Mouse (Mus musculus): Measurements from ENCODE around the gene Prcp. TPM values are rescaled to one million over a fixed set of nuclear protein-coding genes. Genes with fewer than 3 reads are reported as not detected.

Prcp gene
- total and polyA plus RNA-seq, 3 experiments, result 40.3 to 48.4 TPM; not detected in 1

GRCm38 (mm10) chr7:92832395-92832794, 41.9 kb upstream of the Prcp start:
- no peaks in the 10 kb centered on the region for H3K79me2 ChIP-seq (ENCODE audit: control insufficient read depth, insufficient read depth, low read length, poor library complexity)
- no peaks in the 10 kb centered on the region for H3K4me1 ChIP-seq (ENCODE audit: control insufficient read depth in 1 of 2, insufficient read depth in 2 of 2, low read length in 2 of 2)
- H3K27me3 ChIP-seq (ENCODE audit: control insufficient read depth in 1 of 2, insufficient read depth in 2 of 2, low read length in 2 of 2), result no peaks in the 10 kb centered on the region; a peak in 1 of 4 replicates
- no peak overlapping the region for H3K4me3 ChIP-seq (ENCODE audit: control insufficient read depth in 1 of 2, insufficient read depth in 1 of 2, low read depth in 2 of 2, low read length in 2 of 2)
- DNase-seq (ENCODE audit: low read depth, low spot score), result no peak
- no peaks in the 10 kb centered on the region for H3K36me3 ChIP-seq (ENCODE audit: control insufficient read depth in 1 of 2, insufficient read depth in 2 of 2, low read length in 2 of 2)
- H3K9me3 ChIP-seq (replicated peaks; ENCODE audit: insufficient read depth, low read length), result no peaks in the 10 kb centered on the region
- no peak overlapping the region for H3K9ac ChIP-seq (ENCODE audit: control insufficient read depth, low read depth, low read length, poor library complexity, severe bottlenecking)
- H3K27ac ChIP-seq (ENCODE audit: control insufficient read depth, low read depth, low read length), result no peak overlapping the region
- TF ChIP-seq TCF12 (IDR thresholded peaks at IDR 0.05; ENCODE audit: low read depth, low read length) (no peak), ZKSCAN1 (IDR thresholded peaks at IDR 0.05; ENCODE audit: low read depth, low read length) (no peak), CTCF (IDR thresholded peaks at IDR 0.05 in 2 of 3, conservative IDR thresholded peaks at IDR 0.05 in 1 of 3; ENCODE audit: control insufficient read depth in 1 of 3, insufficient read depth in 1 of 3, low read depth in 2 of 3, low read length in 3 of 3, poor library complexity in 1 of 3, severe bottlenecking in 1 of 3) (no peak), UBTF (IDR thresholded peaks at IDR 0.05; ENCODE audit: borderline replicate concordance, insufficient read depth, low read depth, low read length) (no peak), CHD2 (IDR thresholded peaks at IDR 0.05; ENCODE audit: low read length) (no peak), POLR2AphosphoS5 (IDR thresholded peaks at IDR 0.05; ENCODE audit: borderline replicate concordance, low read depth, low read length) (no peak), MYC (IDR thresholded peaks at IDR 0.05; ENCODE audit: low read depth, low read length) (no peak), MAZ (IDR thresholded peaks at IDR 0.05; ENCODE audit: low read depth, low read length) (no peak), EP300 (IDR thresholded peaks at IDR 0.05; ENCODE audit: low read depth in 1 of 2, low read length in 2 of 2) (no peak), ZMIZ1 (IDR thresholded peaks at IDR 0.05; ENCODE audit: low read depth, low read length) (no peak), E2F4 (IDR thresholded peaks at IDR 0.05; ENCODE audit: borderline replicate concordance, low read depth, low read length) (no peak), RCOR1 (IDR thresholded peaks at IDR 0.05; ENCODE audit: low read depth, low read length) (no peak), TBP (IDR thresholded peaks at IDR 0.05; ENCODE audit: low read depth, low read length) (no peak), POLR2AphosphoS2 (IDR thresholded peaks at IDR 0.05; ENCODE audit: low read length) (no peak)

DNA sequence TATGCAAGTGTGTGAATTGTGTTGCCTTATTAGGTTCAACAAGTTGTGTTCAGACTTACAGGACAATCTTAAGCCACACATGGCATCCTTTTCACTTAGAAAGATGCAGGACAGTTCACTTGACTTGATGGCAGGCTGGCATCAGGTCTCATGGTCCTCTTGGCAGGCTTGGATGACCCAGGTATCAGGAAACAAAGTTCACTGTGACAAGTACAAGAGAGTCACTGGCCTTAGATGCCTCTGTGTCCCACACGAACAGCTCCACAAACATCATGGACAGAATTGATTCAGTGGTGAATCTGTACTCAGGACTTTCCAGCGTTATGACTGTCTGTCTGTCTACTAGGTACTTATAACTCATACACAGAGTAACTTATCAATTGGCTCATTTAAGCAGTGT, 39.9 kb upstream of the Prcp start:
- H3K9me3 ChIP-seq (replicated peaks; ENCODE audit: insufficient read depth, low read length), result no peaks in the 10 kb centered on the region
- DNase-seq (ENCODE audit: low read depth, low spot score), result no peak
- H3K79me2 ChIP-seq (ENCODE audit: control insufficient read depth, insufficient read depth, low read length, poor library complexity), result no peaks in the 10 kb centered on the region
- no peak overlapping the region for H3K9ac ChIP-seq (ENCODE audit: control insufficient read depth, low read depth, low read length, poor library complexity, severe bottlenecking)
- no peaks in the 10 kb centered on the region for H3K36me3 ChIP-seq (ENCODE audit: control insufficient read depth in 1 of 2, insufficient read depth in 2 of 2, low read length in 2 of 2)
- no peaks in the 10 kb centered on the region for H3K4me1 ChIP-seq (ENCODE audit: control insufficient read depth in 1 of 2, insufficient read depth in 2 of 2, low read length in 2 of 2)
- H3K4me3 ChIP-seq (ENCODE audit: control insufficient read depth in 1 of 2, insufficient read depth in 1 of 2, low read depth in 2 of 2, low read length in 2 of 2), result no peak overlapping the region
- no peaks in the 10 kb centered on the region for H3K27me3 ChIP-seq (ENCODE audit: control insufficient read depth in 1 of 2, insufficient read depth in 2 of 2, low read length in 2 of 2)
- TF ChIP-seq USF1 (IDR thresholded peaks at IDR 0.05; ENCODE audit: low read depth, low read length) (no peak), SMC3 (IDR thresholded peaks at IDR 0.05; ENCODE audit: low read depth, low read length) (no peak)
- H3K27ac ChIP-seq (ENCODE audit: control insufficient read depth, low read depth, low read length), result no peak overlapping the region

DNA sequence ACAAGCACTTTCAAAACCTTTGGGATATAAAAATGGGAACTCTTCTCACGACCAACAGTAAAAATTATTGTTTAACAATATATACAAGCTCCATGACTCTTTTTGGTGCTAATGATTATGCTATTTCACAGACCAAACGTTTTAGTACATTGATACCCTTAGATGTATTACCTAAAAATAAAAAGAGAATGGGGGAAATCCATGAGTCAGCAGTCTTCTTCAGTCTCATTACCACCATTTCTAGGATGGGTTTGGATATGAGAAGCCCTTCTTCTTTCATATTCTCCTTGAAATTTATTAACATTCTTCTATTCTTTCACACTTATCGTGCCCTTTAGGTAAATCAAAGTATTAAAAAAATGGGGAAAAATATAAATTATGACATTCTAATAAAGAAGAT, 37.8 kb upstream of the Prcp start:
- no peak overlapping the region for H3K9ac ChIP-seq (ENCODE audit: control insufficient read depth, low read depth, low read length, poor library complexity, severe bottlenecking)
- H3K79me2 ChIP-seq (ENCODE audit: control insufficient read depth, insufficient read depth, low read length, poor library complexity), result no peaks in the 10 kb centered on the region
- no peak overlapping the region for H3K27ac ChIP-seq (ENCODE audit: control insufficient read depth, low read depth, low read length)
- DNase-seq (ENCODE audit: low read depth, low spot score), result no peak
- H3K27me3 ChIP-seq (ENCODE audit: control insufficient read depth in 1 of 2, insufficient read depth in 2 of 2, low read length in 2 of 2), result no peaks in the 10 kb centered on the region
- H3K36me3 ChIP-seq (ENCODE audit: control insufficient read depth in 1 of 2, insufficient read depth in 2 of 2, low read length in 2 of 2), result no peaks in the 10 kb centered on the region
- H3K4me3 ChIP-seq (ENCODE audit: control insufficient read depth in 1 of 2, insufficient read depth in 1 of 2, low read depth in 2 of 2, low read length in 2 of 2), result no peak overlapping the region
- no peaks in the 10 kb centered on the region for H3K4me1 ChIP-seq (ENCODE audit: control insufficient read depth in 1 of 2, insufficient read depth in 2 of 2, low read length in 2 of 2)
- no peaks in the 10 kb centered on the region for H3K9me3 ChIP-seq (replicated peaks; ENCODE audit: insufficient read depth, low read length)
- TF ChIP-seq MYC (IDR thresholded peaks at IDR 0.05; ENCODE audit: low read depth, low read length) (no peak), CHD1 (IDR thresholded peaks at IDR 0.05; ENCODE audit: low read depth, low read length) (no peak), SMC3 (IDR thresholded peaks at IDR 0.05; ENCODE audit: low read depth, low read length) (no peak), MAFK (IDR thresholded peaks at IDR 0.05; ENCODE audit: borderline replicate concordance, low read depth, low read length) (no peak), CHD2 (IDR thresholded peaks at IDR 0.05; ENCODE audit: low read length) (no peak), ETS1 (IDR thresholded peaks at IDR 0.05; ENCODE audit: low read depth, low read length) (no peak), EP300 (IDR thresholded peaks at IDR 0.05; ENCODE audit: low read depth in 1 of 2, low read length in 2 of 2) (no peak), UBTF (IDR thresholded peaks at IDR 0.05; ENCODE audit: borderline replicate concordance, insufficient read depth, low read depth, low read length) (no peak), JUND (IDR thresholded peaks at IDR 0.05; ENCODE audit: low read depth, low read length) (no peak), TBP (IDR thresholded peaks at IDR 0.05; ENCODE audit: low read depth, low read length) (no peak), SIN3A (IDR thresholded peaks at IDR 0.05; ENCODE audit: low read length) (no peak), HCFC1 (IDR thresholded peaks at IDR 0.05; ENCODE audit: low read depth, low read length) (no peak), TAL1 (IDR thresholded peaks at IDR 0.05; ENCODE audit: low read length) (no peak), BHLHE40 (IDR thresholded peaks at IDR 0.05; ENCODE audit: borderline replicate concordance, low read depth, low read length) (no peak), MAX (IDR thresholded peaks at IDR 0.05; ENCODE audit: low read length) (no peak), USF1 (IDR thresholded peaks at IDR 0.05; ENCODE audit: low read depth, low read length) (no peak), NELFE (IDR thresholded peaks at IDR 0.05; ENCODE audit: low read depth, low read length) (no peak)
